Mouse (Mus musculus): ENCODE measurements around the gene Timm9. TPM values are rescaled to one million over a fixed set of nuclear protein-coding genes. Genes with fewer than 3 reads are reported as not detected.

Gene Timm9
- 89.4 and 92.6 TPM in 2 replicates for polyA plus RNA-seq (2015; fragmentation: Nextera tagmentation; extraction: Ambion mirVana)

GRCm38 (mm10) chr12:71136130-71136973 lies at the start of gene Timm9, which contains the start of gene 2700049A03Rik:
TSS of gene Timm9 (minus strand) at chr12:71136684.
TSS of gene 2700049A03Rik (plus strand) at chr12:71136848.
- H3K4me1 ChIP-seq = peaks cover 43% of the 10 kb centered on the region
- H3K27me3 ChIP-seq = no peaks in the 10 kb centered on the region
- H3K9ac ChIP-seq (replicated peaks) = peak within 1 kb of the TSS; percentile 90
- H3K36me3 ChIP-seq = peaks cover 23% of the 10 kb centered on the region
- WGBS = under 1% methylated on average over 52 of the region's 52 CpGs
- H3K4me3 ChIP-seq = peak within 1 kb of the TSS; percentile 89
- peak; percentile 96 for ATAC-seq (replicated peaks)
- peak within 1 kb of the TSS; percentile 83 for H3K4me2 ChIP-seq (replicated peaks)
- H3K9me3 ChIP-seq = no peaks in the 10 kb centered on the region
- peak within 1 kb of the TSS; percentile 91 for H3K27ac ChIP-seq (replicated peaks)

GRCm38 (mm10) chr12:71184396-71184795 lies 47.9 kb upstream of the Timm9 start:
- no peaks in the 10 kb centered on the region for H3K9me3 ChIP-seq
- 96% methylated on average over 4 of the region's 4 CpGs for WGBS
- ATAC-seq (replicated peaks) = no peak
- H3K27me3 ChIP-seq = no peaks in the 10 kb centered on the region
- H3K36me3 ChIP-seq = peaks cover 64% of the 10 kb centered on the region
- H3K4me2 ChIP-seq (replicated peaks) = no peak overlapping the region
- H3K27ac ChIP-seq (replicated peaks) = no peak overlapping the region
- H3K4me1 ChIP-seq = no peaks in the 10 kb centered on the region
- H3K9ac ChIP-seq (replicated peaks) = no peak overlapping the region
- no peak overlapping the region for H3K4me3 ChIP-seq

GRCm38 (mm10) chr12:71183736-71184135 lies 47.3 kb upstream of the Timm9 start:
- Histone ChIP-seq H3K4me1 (no peaks in the 10 kb centered on the region), H3K36me3 (peaks cover 66% of the 10 kb centered on the region), H3K4me2 (replicated peaks) (no peak overlapping the region), H3K27ac (replicated peaks) (no peak overlapping the region), H3K9me3 (no peaks in the 10 kb centered on the region), H3K27me3 (no peaks in the 10 kb centered on the region), H3K9ac (replicated peaks) (no peak overlapping the region), H3K4me3 (no peak overlapping the region)
- 97% methylated on average over 3 of the region's 3 CpGs for WGBS
- ATAC-seq (replicated peaks) = no peak

GRCm38 (mm10) chr12:71169911-71170310 lies 33.4 kb upstream of the Timm9 start:
- no peak overlapping the region for H3K4me3 ChIP-seq
- H3K9ac ChIP-seq (replicated peaks) = no peak overlapping the region
- H3K9me3 ChIP-seq = no peaks in the 10 kb centered on the region
- peaks cover 59% of the 10 kb centered on the region for H3K36me3 ChIP-seq
- no peak overlapping the region for H3K27ac ChIP-seq (replicated peaks)
- no peak for ATAC-seq (replicated peaks)
- no peaks in the 10 kb centered on the region for H3K27me3 ChIP-seq
- WGBS = 97% methylated on average over 1 of the region's 1 CpGs
- no peaks in the 10 kb centered on the region for H3K4me1 ChIP-seq
- no peak overlapping the region for H3K4me2 ChIP-seq (replicated peaks)

- Histone ChIP-seq H3K27ac (replicated peaks) (no peak overlapping the region), H3K27me3 (no peaks in the 10 kb centered on the region), H3K4me2 (replicated peaks) (no peak overlapping the region), H3K4me3 (no peak overlapping the region), H3K4me1 (no peaks in the 10 kb centered on the region), H3K36me3 (peaks cover 69% of the 10 kb centered on the region), H3K9ac (replicated peaks) (no peak overlapping the region), H3K9me3 (no peaks in the 10 kb centered on the region)
- 94% methylated on average over 9 of the region's 9 CpGs for WGBS
- ATAC-seq (replicated peaks) = no peak
These were observed 27.9 kb upstream of the Timm9 start for GRCm38 (mm10) chr12:71164410-71164809.

- H3K36me3 ChIP-seq = peaks cover 82% of the 10 kb centered on the region
- H3K4me1 ChIP-seq = no peaks in the 10 kb centered on the region
- 83% methylated on average over 6 of the region's 6 CpGs for WGBS
- H3K4me2 ChIP-seq (replicated peaks) = no peak overlapping the region
- no peak overlapping the region for H3K9ac ChIP-seq (replicated peaks)
- H3K4me3 ChIP-seq = no peak overlapping the region
- no peak overlapping the region for H3K27ac ChIP-seq (replicated peaks)
- H3K9me3 ChIP-seq = no peaks in the 10 kb centered on the region
- no peak for ATAC-seq (replicated peaks)
- H3K27me3 ChIP-seq = no peaks in the 10 kb centered on the region
These were observed 21.5 kb upstream of the Timm9 start for GRCm38 (mm10) chr12:71157974-71158373.

- H3K4me1 ChIP-seq = no peaks in the 10 kb centered on the region
- H3K4me2 ChIP-seq (replicated peaks) = no peak overlapping the region
- no peak for ATAC-seq (replicated peaks)
- H3K27ac ChIP-seq (replicated peaks) = no peak overlapping the region
- H3K27me3 ChIP-seq = no peaks in the 10 kb centered on the region
- 93% methylated on average over 6 of the region's 6 CpGs for WGBS
- peaks cover 77% of the 10 kb centered on the region for H3K36me3 ChIP-seq
- no peak overlapping the region for H3K4me3 ChIP-seq
- no peak overlapping the region for H3K9ac ChIP-seq (replicated peaks)
- no peaks in the 10 kb centered on the region for H3K9me3 ChIP-seq
These were observed 18.5 kb upstream of the Timm9 start for GRCm38 (mm10) chr12:71154979-71155378.

GRCm38 (mm10) chr12:71150167-71150566 lies 13.7 kb upstream of the Timm9 start:
- H3K36me3 ChIP-seq = peaks cover 65% of the 10 kb centered on the region
- H3K4me3 ChIP-seq = no peak overlapping the region
- ATAC-seq (replicated peaks) = no peak
- no peak overlapping the region for H3K9ac ChIP-seq (replicated peaks)
- 97% methylated on average over 8 of the region's 8 CpGs for WGBS
- no peak overlapping the region for H3K4me2 ChIP-seq (replicated peaks)
- H3K27ac ChIP-seq (replicated peaks) = no peak overlapping the region
- no peaks in the 10 kb centered on the region for H3K27me3 ChIP-seq
- H3K4me1 ChIP-seq = no peaks in the 10 kb centered on the region
- no peaks in the 10 kb centered on the region for H3K9me3 ChIP-seq

GRCm38 (mm10) chr12:71149456-71149855 lies 13.0 kb upstream of the Timm9 start:
- H3K27me3 ChIP-seq = no peaks in the 10 kb centered on the region
- H3K4me1 ChIP-seq = no peaks in the 10 kb centered on the region
- ATAC-seq (replicated peaks) = no peak
- 92% methylated on average over 6 of the region's 6 CpGs for WGBS
- no peaks in the 10 kb centered on the region for H3K9me3 ChIP-seq
- peaks cover 66% of the 10 kb centered on the region for H3K36me3 ChIP-seq
- no peak overlapping the region for H3K4me3 ChIP-seq
- no peak overlapping the region for H3K27ac ChIP-seq (replicated peaks)
- H3K9ac ChIP-seq (replicated peaks) = no peak overlapping the region
- no peak overlapping the region for H3K4me2 ChIP-seq (replicated peaks)

GRCm38 (mm10) chr12:71148801-71149200 lies 12.3 kb upstream of the Timm9 start:
- ATAC-seq (replicated peaks) = no peak
- H3K36me3 ChIP-seq = peaks cover 66% of the 10 kb centered on the region
- no peaks in the 10 kb centered on the region for H3K4me1 ChIP-seq
- no peak overlapping the region for H3K4me3 ChIP-seq
- WGBS = 97% methylated on average over 9 of the region's 9 CpGs
- no peak overlapping the region for H3K9ac ChIP-seq (replicated peaks)
- no peak overlapping the region for H3K27ac ChIP-seq (replicated peaks)
- H3K27me3 ChIP-seq = no peaks in the 10 kb centered on the region
- H3K9me3 ChIP-seq = no peaks in the 10 kb centered on the region
- H3K4me2 ChIP-seq (replicated peaks) = no peak overlapping the region

GRCm38 (mm10) chr12:71147641-71148040 lies 11.2 kb upstream of the Timm9 start:
- no peak overlapping the region for H3K27ac ChIP-seq (replicated peaks)
- WGBS = 92% methylated on average over 3 of the region's 3 CpGs
- no peaks in the 10 kb centered on the region for H3K27me3 ChIP-seq

GRCm38 (mm10) chr12:71141189-71141588 lies 4.7 kb upstream of the Timm9 start:
- ATAC-seq (replicated peaks) = no peak
- Histone ChIP-seq H3K27me3 (no peaks in the 10 kb centered on the region), H3K9me3 (no peaks in the 10 kb centered on the region), H3K4me2 (replicated peaks) (no peak overlapping the region), H3K27ac (replicated peaks) (no peak overlapping the region), H3K4me1 (peaks cover 26% of the 10 kb centered on the region), H3K36me3 (peaks cover 53% of the 10 kb centered on the region), H3K9ac (replicated peaks) (no peak overlapping the region), H3K4me3 (no peak overlapping the region)

More at GRCm38 (mm10) chr12:71147641-71148040, 11.2 kb upstream of the Timm9 start:
- H3K4me3 ChIP-seq = no peak overlapping the region
- ATAC-seq (replicated peaks) = no peak
- H3K4me2 ChIP-seq (replicated peaks) = no peak overlapping the region
- H3K4me1 ChIP-seq = no peaks in the 10 kb centered on the region
- peaks cover 66% of the 10 kb centered on the region for H3K36me3 ChIP-seq
- H3K9ac ChIP-seq (replicated peaks) = no peak overlapping the region
- no peaks in the 10 kb centered on the region for H3K9me3 ChIP-seq
